Mouse (Mus musculus): ENCODE results near the gene Pcdh15. TPM values are rescaled to one million over a fixed set of nuclear protein-coding genes. Genes with fewer than 3 reads are reported as not detected.
A peak's percentile ranks its signal among the peaks of the same experiment; 100 is the strongest.

The Pcdh15 gene
- polyA plus RNA-seq, 1 experiment from 2014 or later: 0.78 TPM

DNA sequence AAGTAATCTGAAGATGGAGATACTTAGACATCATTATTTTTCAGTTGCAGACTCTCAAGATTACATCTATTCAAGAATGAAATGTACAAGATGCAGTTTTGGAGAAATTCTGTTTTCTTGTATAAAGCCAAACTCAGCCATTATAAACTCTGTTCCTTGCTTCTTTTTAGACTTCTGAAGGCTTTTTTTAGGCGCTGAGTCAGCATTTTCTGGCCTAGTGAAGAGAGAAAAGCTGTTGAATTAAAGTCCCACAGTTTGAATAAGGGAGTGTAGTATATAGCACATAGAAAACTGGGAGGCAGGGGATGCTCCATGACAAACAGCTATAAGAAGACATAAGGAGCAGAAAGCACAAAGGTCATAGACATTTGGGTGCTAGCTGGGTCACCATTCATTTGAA, 1017.7 kb downstream of the Pcdh15 start:
- Histone ChIP-seq H3K9ac (ENCODE audit: low read depth, low read length) (no peak overlapping the region), H3K9me3 (ENCODE audit: control insufficient read depth, low read length) (no peaks in the 10 kb centered on the region), H3K4me1 (ENCODE audit: control insufficient read depth, insufficient read depth, low read length) (no peaks in the 10 kb centered on the region), H3K4me2 (ENCODE audit: low read depth, low read length) (no peak overlapping the region), H3K27ac (ENCODE audit: low read length) (no peak overlapping the region), H3K27me3 (replicated peaks; ENCODE audit: control insufficient read depth, insufficient read depth, low read length) (no peaks in the 10 kb centered on the region), H3K36me3 (ENCODE audit: control insufficient read depth, insufficient read depth, low read length) (no peaks in the 10 kb centered on the region), H3K4me3 (ENCODE audit: low read length) (no peak overlapping the region)
- WGBS: 61% methylated on average over 1 of the region's 1 CpGs
- ATAC-seq: no peak

DNA sequence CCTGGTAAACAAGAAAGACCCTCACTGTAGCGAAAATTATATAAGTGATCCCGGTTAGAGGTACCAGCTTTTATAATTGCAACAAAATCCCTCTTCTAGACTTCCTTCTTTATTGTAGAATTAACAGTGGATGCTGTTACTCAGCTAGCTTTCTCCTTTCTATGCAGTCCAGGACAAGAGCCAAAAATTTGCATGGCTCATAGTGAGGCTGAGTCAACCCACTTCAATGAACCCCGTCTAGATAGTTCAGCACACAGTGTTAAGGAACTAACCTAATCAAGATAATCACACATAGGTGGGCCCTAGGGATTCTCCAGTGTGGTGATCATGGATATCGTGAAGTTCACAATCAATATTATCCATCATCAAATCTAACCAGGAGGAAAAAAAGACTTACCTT, 1024.3 kb downstream of the Pcdh15 start:
- H3K4me3 ChIP-seq (ENCODE audit: low read length): no peak overlapping the region
- no peak overlapping the region for H3K4me2 ChIP-seq (ENCODE audit: low read depth, low read length)
- WGBS: 85% methylated on average over 4 of the region's 4 CpGs

DNA sequence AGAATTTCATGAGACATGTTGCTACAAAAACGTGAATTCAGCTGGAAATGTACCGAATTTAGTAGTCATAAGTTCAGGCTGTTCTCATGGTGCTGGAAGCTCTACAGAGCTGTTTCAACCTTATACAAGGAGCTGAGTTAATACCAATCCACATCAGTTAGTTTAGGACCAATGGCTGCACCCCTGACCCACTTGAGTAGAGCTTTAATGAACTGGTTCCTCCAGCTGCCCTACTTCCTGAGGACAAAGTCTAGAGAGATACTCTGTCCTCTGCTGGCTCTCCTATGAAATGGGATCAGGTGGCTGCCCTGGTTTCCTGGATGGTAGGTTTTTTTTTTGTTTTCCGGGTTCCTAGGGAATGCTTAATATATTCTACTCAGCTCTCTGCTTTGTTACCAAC, 1030.0 kb downstream of the Pcdh15 start:
- H3K9me3 ChIP-seq (ENCODE audit: control insufficient read depth, low read length): no peaks in the 10 kb centered on the region
- H3K4me3 ChIP-seq (ENCODE audit: low read length): no peak overlapping the region
- no peak overlapping the region for H3K9ac ChIP-seq (ENCODE audit: low read depth, low read length)
- H3K27me3 ChIP-seq (replicated peaks; ENCODE audit: control insufficient read depth, insufficient read depth, low read length): no peaks in the 10 kb centered on the region
- no peaks in the 10 kb centered on the region for H3K36me3 ChIP-seq (ENCODE audit: control insufficient read depth, insufficient read depth, low read length)
- ATAC-seq: peak; percentile 72
- no peak overlapping the region for H3K4me2 ChIP-seq (ENCODE audit: low read depth, low read length)
- no peak overlapping the region for H3K27ac ChIP-seq (ENCODE audit: low read length)
- no peaks in the 10 kb centered on the region for H3K4me1 ChIP-seq (ENCODE audit: control insufficient read depth, insufficient read depth, low read length)
- 87% methylated on average over 3 of the region's 3 CpGs for WGBS

More for the DNA sequence above, 1024.3 kb downstream of the Pcdh15 start:
- H3K4me1 ChIP-seq (ENCODE audit: control insufficient read depth, insufficient read depth, low read length): no peaks in the 10 kb centered on the region
- no peak overlapping the region for H3K9ac ChIP-seq (ENCODE audit: low read depth, low read length)
- no peaks in the 10 kb centered on the region for H3K9me3 ChIP-seq (ENCODE audit: control insufficient read depth, low read length)
- no peaks in the 10 kb centered on the region for H3K36me3 ChIP-seq (ENCODE audit: control insufficient read depth, insufficient read depth, low read length)
- H3K27me3 ChIP-seq (replicated peaks; ENCODE audit: control insufficient read depth, insufficient read depth, low read length): no peaks in the 10 kb centered on the region
- ATAC-seq: no peak
- no peak overlapping the region for H3K27ac ChIP-seq (ENCODE audit: low read length)

DNA sequence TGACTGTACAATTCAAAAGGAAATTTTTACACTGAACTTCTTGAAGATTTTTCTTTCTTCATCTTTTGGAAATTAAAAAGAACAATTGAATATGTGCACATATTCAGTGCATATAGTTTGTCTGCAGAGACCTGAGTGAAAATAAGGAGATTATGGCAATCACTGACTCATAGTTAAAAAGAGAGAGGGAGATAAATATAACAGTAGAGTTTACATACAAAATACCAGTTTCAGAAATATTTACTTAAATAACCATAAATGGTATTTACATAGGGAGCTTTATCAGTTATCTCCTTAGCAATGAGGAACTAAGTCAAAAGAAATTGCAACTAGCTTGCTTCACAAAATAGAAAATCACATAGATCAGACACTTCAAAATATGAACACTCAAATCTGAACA, 1030.5 kb downstream of the Pcdh15 start:
- no peak overlapping the region for H3K4me3 ChIP-seq (ENCODE audit: low read length)
- H3K9ac ChIP-seq (ENCODE audit: low read depth, low read length): no peak overlapping the region
- no peak overlapping the region for H3K27ac ChIP-seq (ENCODE audit: low read length)
- no peak overlapping the region for H3K4me2 ChIP-seq (ENCODE audit: low read depth, low read length)
- H3K9me3 ChIP-seq (ENCODE audit: control insufficient read depth, low read length): no peaks in the 10 kb centered on the region
- H3K36me3 ChIP-seq (ENCODE audit: control insufficient read depth, insufficient read depth, low read length): no peaks in the 10 kb centered on the region
- H3K4me1 ChIP-seq (ENCODE audit: control insufficient read depth, insufficient read depth, low read length): no peaks in the 10 kb centered on the region
- peak; percentile 53; the same call in 1 of the 2 replicates for ATAC-seq
- no peaks in the 10 kb centered on the region for H3K27me3 ChIP-seq (replicated peaks; ENCODE audit: control insufficient read depth, insufficient read depth, low read length)

DNA sequence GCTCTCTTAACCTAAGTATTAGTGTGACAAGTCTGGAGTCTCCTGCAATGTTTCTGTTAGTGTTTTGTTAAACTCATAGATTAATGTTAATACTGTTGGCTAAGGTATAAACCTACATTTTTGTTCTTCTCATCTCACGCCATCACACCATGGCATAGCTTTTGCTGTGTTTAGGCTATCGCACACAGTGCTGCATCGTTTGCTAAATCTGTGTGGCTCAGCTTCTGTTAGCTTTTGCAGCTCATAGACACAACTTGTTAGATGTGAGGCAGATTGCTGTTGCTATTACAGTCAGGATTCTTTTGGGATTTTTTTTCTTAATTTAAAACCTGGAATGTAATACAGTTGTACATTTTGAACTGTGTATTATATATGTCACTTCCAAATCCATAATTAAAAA, 1031.7 kb downstream of the Pcdh15 start:
- H3K4me2 ChIP-seq (ENCODE audit: low read depth, low read length): no peak overlapping the region
- no peaks in the 10 kb centered on the region for H3K36me3 ChIP-seq (ENCODE audit: control insufficient read depth, insufficient read depth, low read length)
- WGBS: 78% methylated on average over 3 of the region's 3 CpGs

DNA sequence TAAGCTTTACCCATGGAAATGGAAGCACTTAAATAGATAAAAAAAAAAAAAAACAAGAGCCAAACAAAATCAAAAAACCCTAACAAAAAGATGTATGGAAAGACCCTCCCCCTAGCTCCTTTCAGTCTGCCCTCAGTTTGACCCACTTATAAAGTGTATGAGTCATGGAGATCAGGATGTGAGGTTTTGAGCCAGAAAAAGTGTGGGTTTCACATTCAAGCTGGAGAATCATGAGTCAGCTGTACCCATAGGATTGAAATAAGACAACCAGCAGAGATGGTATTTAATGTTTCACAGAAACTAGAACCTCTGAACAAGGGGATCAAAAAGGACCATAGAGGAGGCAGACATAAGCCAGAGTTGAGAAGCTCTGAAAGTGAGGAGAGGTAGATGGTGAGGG, 1048.8 kb downstream of the Pcdh15 start:
- no peaks in the 10 kb centered on the region for H3K9me3 ChIP-seq (ENCODE audit: control insufficient read depth, low read length)
- no peaks in the 10 kb centered on the region for H3K36me3 ChIP-seq (ENCODE audit: control insufficient read depth, insufficient read depth, low read length)
- no peaks in the 10 kb centered on the region for H3K27me3 ChIP-seq (replicated peaks; ENCODE audit: control insufficient read depth, insufficient read depth, low read length)
- H3K9ac ChIP-seq (ENCODE audit: low read depth, low read length): no peak overlapping the region
- no peak overlapping the region for H3K4me2 ChIP-seq (ENCODE audit: low read depth, low read length)
- H3K4me3 ChIP-seq (ENCODE audit: low read length): no peak overlapping the region
- ATAC-seq: no peak
- H3K27ac ChIP-seq (ENCODE audit: low read length): no peak overlapping the region
- no peaks in the 10 kb centered on the region for H3K4me1 ChIP-seq (ENCODE audit: control insufficient read depth, insufficient read depth, low read length)

More for the DNA sequence above, 1031.7 kb downstream of the Pcdh15 start:
- Histone ChIP-seq H3K27me3 (replicated peaks; ENCODE audit: control insufficient read depth, insufficient read depth, low read length) (no peaks in the 10 kb centered on the region), H3K9me3 (ENCODE audit: control insufficient read depth, low read length) (no peaks in the 10 kb centered on the region), H3K27ac (ENCODE audit: low read length) (no peak overlapping the region), H3K4me3 (ENCODE audit: low read length) (no peak overlapping the region), H3K4me1 (ENCODE audit: control insufficient read depth, insufficient read depth, low read length) (no peaks in the 10 kb centered on the region), H3K9ac (ENCODE audit: low read depth, low read length) (no peak overlapping the region)
- ATAC-seq: no peak

DNA sequence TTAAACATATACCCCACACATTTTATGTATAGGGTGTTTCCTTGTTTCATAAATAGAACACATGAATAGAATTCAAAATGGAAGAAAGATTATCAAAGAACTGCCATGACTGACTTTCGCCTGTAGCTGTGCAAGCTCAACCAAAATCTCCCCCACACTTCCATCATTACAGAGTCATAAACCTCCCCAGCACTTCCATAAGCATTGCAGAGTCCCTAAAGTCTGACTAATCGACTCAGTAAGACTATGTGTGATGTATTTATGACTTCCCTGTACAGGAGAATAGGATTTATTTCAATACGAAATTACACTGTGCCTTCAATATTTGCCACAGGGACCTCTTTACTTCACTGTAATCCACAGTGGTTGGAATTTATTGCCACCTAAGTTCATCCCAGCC, 1082.8 kb downstream of the Pcdh15 start:
- H3K4me1 ChIP-seq (ENCODE audit: control insufficient read depth, insufficient read depth, low read length): no peaks in the 10 kb centered on the region
- no peak overlapping the region for H3K9ac ChIP-seq (ENCODE audit: low read depth, low read length)
- H3K4me2 ChIP-seq (ENCODE audit: low read depth, low read length): no peak overlapping the region
- no peak overlapping the region for H3K4me3 ChIP-seq (ENCODE audit: low read length)
- no peak for ATAC-seq
- no peak overlapping the region for H3K27ac ChIP-seq (ENCODE audit: low read length)
- WGBS: 58% methylated on average over 3 of the region's 3 CpGs
- no peaks in the 10 kb centered on the region for H3K27me3 ChIP-seq (replicated peaks; ENCODE audit: control insufficient read depth, insufficient read depth, low read length)
- no peaks in the 10 kb centered on the region for H3K9me3 ChIP-seq (ENCODE audit: control insufficient read depth, low read length)
- no peaks in the 10 kb centered on the region for H3K36me3 ChIP-seq (ENCODE audit: control insufficient read depth, insufficient read depth, low read length)

DNA sequence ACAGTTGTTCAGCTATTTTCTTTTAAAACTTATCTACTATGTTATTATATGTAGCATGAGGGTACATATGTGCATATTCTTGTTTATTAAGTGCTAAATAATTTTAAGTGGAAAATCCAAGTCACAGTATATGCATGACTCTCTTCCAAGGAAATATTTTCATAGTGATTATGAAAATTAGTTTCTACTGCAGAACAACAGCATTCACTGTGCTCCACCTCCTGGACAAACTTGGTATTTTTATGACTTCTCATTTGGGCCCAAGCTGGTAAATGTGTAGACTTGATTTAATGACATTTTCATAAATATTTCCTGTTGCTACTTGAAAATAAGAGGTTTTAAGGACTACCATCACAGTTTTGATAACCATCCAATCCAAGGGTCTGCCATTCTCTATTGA, 1104.5 kb downstream of the Pcdh15 start:
- ATAC-seq: no peak

DNA sequence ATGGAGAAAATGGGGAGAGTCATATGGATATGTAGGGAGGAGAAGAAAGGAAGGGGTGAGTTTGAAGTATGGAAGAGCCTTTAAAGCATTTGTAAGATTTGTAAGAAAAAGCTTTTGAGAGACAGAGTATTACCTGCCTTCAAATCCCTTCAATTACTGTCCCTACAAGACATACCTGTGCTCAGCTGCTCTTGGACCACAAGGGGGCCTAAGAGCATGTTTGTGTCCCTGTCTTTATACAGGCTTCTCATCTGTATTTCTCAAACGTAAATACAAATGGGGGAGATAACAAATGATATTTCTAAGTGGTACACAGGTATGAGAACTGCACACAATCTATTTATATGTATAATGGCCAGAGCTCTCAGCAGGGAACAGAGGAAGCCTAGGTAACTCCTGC, 1118.1 kb downstream of the Pcdh15 start:
- Histone ChIP-seq H3K27me3 (replicated peaks; ENCODE audit: control insufficient read depth, insufficient read depth, low read length) (no peaks in the 10 kb centered on the region), H3K4me1 (ENCODE audit: control insufficient read depth, insufficient read depth, low read length) (no peaks in the 10 kb centered on the region), H3K4me3 (ENCODE audit: low read length) (no peak overlapping the region), H3K9me3 (ENCODE audit: control insufficient read depth, low read length) (no peaks in the 10 kb centered on the region), H3K27ac (ENCODE audit: low read length) (no peak overlapping the region), H3K4me2 (ENCODE audit: low read depth, low read length) (no peak overlapping the region), H3K36me3 (ENCODE audit: control insufficient read depth, insufficient read depth, low read length) (no peaks in the 10 kb centered on the region), H3K9ac (ENCODE audit: low read depth, low read length) (no peak overlapping the region)
- no peak for ATAC-seq
- 41% methylated on average over 1 of the region's 1 CpGs for whole genome bisulfite sequencing

More for the DNA sequence above, 1104.5 kb downstream of the Pcdh15 start:
- H3K4me1 ChIP-seq (ENCODE audit: control insufficient read depth, insufficient read depth, low read length): no peaks in the 10 kb centered on the region
- no peak overlapping the region for H3K4me3 ChIP-seq (ENCODE audit: low read length)
- H3K4me2 ChIP-seq (ENCODE audit: low read depth, low read length): no peak overlapping the region
- no peak overlapping the region for H3K27ac ChIP-seq (ENCODE audit: low read length)
- H3K9me3 ChIP-seq (ENCODE audit: control insufficient read depth, low read length): no peaks in the 10 kb centered on the region
- no peaks in the 10 kb centered on the region for H3K27me3 ChIP-seq (replicated peaks; ENCODE audit: control insufficient read depth, insufficient read depth, low read length)
- no peaks in the 10 kb centered on the region for H3K36me3 ChIP-seq (ENCODE audit: control insufficient read depth, insufficient read depth, low read length)
- H3K9ac ChIP-seq (ENCODE audit: low read depth, low read length): no peak overlapping the region

DNA sequence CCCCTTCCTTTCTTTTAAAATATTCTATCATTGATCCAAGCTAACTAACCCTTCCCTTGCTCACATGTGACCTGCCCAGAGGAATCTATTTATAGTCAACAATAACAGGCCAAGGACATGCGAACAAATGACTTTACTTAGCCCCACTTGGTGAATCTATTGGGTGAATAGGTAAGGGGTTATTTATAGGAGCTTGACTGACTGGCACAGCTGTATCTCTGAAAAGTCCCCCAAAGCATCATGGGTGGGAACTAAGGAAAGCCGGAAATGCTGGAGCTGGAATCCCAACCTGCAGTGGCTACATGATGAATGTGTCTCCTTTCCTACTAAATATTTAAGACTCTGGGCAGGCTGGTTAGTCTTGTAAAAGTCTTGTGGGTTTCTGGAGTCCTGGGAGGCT, 1121.3 kb downstream of the Pcdh15 start:
- Histone ChIP-seq H3K4me3 (ENCODE audit: low read length) (no peak overlapping the region), H3K9ac (ENCODE audit: low read depth, low read length) (no peak overlapping the region), H3K4me2 (ENCODE audit: low read depth, low read length) (no peak overlapping the region), H3K27ac (ENCODE audit: low read length) (no peak overlapping the region), H3K36me3 (ENCODE audit: control insufficient read depth, insufficient read depth, low read length) (no peaks in the 10 kb centered on the region), H3K4me1 (ENCODE audit: control insufficient read depth, insufficient read depth, low read length) (no peaks in the 10 kb centered on the region), H3K27me3 (replicated peaks; ENCODE audit: control insufficient read depth, insufficient read depth, low read length) (no peaks in the 10 kb centered on the region), H3K9me3 (ENCODE audit: control insufficient read depth, low read length) (no peaks in the 10 kb centered on the region)
- ATAC-seq: no peak
- 86% methylated on average over 2 of the region's 2 CpGs for WGBS

Measured in intestine, embryonic 16.5 days (tissue).